Mouse (Mus musculus) hindbrain, embryonic 12.5 days (tissue): ENCODE measurements around the gene Nras. TPM values are rescaled to one million over a fixed set of nuclear protein-coding genes. Genes with fewer than 3 reads are reported as not detected.

Experiments
- ATAC-seq: fragments of 200-750 bp; cut with Nextera tagmentation; 2 replicates; pipeline ENCODE4 v1.8.0; 2017; ENCODE audit warnings: moderate TSS enrichment; ENCODE audit not compliant: low FRiP score
- H3K27ac ChIP-seq: fragments of 300-500 bp; sonication (generic); 2 replicates; pipeline ENCODE4 v1.5.1; 2016; ENCODE audit warnings: mild to moderate bottlenecking
- H3K27me3 ChIP-seq: fragments of 300-500 bp; sonication (generic); 2 replicates; pipeline ENCODE4 v1.6.1; 2016; ENCODE audit warnings: mild to moderate bottlenecking
- H3K36me3 ChIP-seq: fragments of 300-500 bp; sonication (generic); 2 replicates; pipeline ENCODE4 v1.6.1; 2016; ENCODE audit warnings: mild to moderate bottlenecking
- H3K4me1 ChIP-seq: fragments of 300-500 bp; sonication (generic); 2 replicates; pipeline ENCODE4 v1.6.1; 2016
- H3K4me2 ChIP-seq: fragments of 300-500 bp; sonication (generic); replicated peaks from 2 replicates; pipeline ENCODE4 v1.6.1; 2016; ENCODE audit warnings: mild to moderate bottlenecking
- H3K4me3 ChIP-seq: fragments of 300-500 bp; sonication (generic); 2 replicates; pipeline ENCODE4 v1.5.1; 2016; ENCODE audit warnings: mild to moderate bottlenecking
- H3K9ac ChIP-seq: fragments of 300-500 bp; sonication (generic); 2 replicates; pipeline ENCODE4 v1.6.1; 2016; ENCODE audit warnings: mild to moderate bottlenecking, moderate library complexity
- H3K9me3 ChIP-seq: fragments of 300-500 bp; sonication (generic); replicated peaks from 2 replicates; pipeline ENCODE4 v1.6.1; 2016; ENCODE audit warnings: mild to moderate bottlenecking
- WGBS: fragments of 180-500 bp; shearing (Covaris S2); methylation state at CpG from one replicate; pipeline ENCODE4 v1.1.7; 2016; 5-methylcytosine and 5-hydroxymethylcytosine counted together
- polyA plus RNA-seq: library from polyadenylated mRNA; unstranded; fragments of >200 nt; fragmentation: Nextera tagmentation; extraction: Ambion mirVana; gene quantifications from 2 replicates; pipeline ENCODE4 v1.2.1, GENCODE M21; 2016

Gene Nras
- polyA plus RNA-seq: 124 and 127 TPM in 2 replicates

- H3K27me3 ChIP-seq: no peaks in the 10 kb centered on the region
- peak; percentile 98 for ATAC-seq
- 4% methylated on average over 45 of the region's 46 CpGs for WGBS
- H3K4me2 ChIP-seq: peak within 1 kb of the TSS; percentile 65
- peak within 1 kb of the TSS; percentile 76 for H3K4me3 ChIP-seq
- H3K36me3 ChIP-seq: peaks cover 63% of the 10 kb centered on the region
- H3K27ac ChIP-seq: peak within 1 kb of the TSS; percentile 94
- peaks cover 9% of the 10 kb centered on the region for H3K4me1 ChIP-seq
- H3K9me3 ChIP-seq: no peaks in the 10 kb centered on the region
- H3K9ac ChIP-seq: peak within 1 kb of the TSS; percentile 91
Observed at GRCm38 (mm10) chr3:103058207-103059157, at the start of gene Nras. Gene Nras (plus strand): TSS chr3:103058285.

GRCm38 (mm10) chr3:103017350-103017749 is 40.7 kb upstream of the Nras start:
- no peaks in the 10 kb centered on the region for H3K9me3 ChIP-seq
- 86% methylated on average over 2 of the region's 2 CpGs for WGBS
- H3K4me3 ChIP-seq: no peak overlapping the region
- H3K27ac ChIP-seq: no peak overlapping the region
- H3K4me1 ChIP-seq: peaks cover 10% of the 10 kb centered on the region; the same call in 1 of the 2 replicates
- H3K4me2 ChIP-seq: no peak overlapping the region
- no peaks in the 10 kb centered on the region for H3K36me3 ChIP-seq
- ATAC-seq: no peak
- no peak overlapping the region for H3K9ac ChIP-seq
- no peaks in the 10 kb centered on the region for H3K27me3 ChIP-seq

- Histone ChIP-seq H3K9me3 (no peaks in the 10 kb centered on the region), H3K9ac (no peak overlapping the region), H3K27ac (no peak overlapping the region), H3K4me2 (peak overlapping the region; percentile 68; the same call in 1 of the 2 replicates), H3K4me1 (peaks cover 17% of the 10 kb centered on the region), H3K4me3 (no peak overlapping the region), H3K36me3 (no peaks in the 10 kb centered on the region), H3K27me3 (no peaks in the 10 kb centered on the region)
- 90% methylated on average over 2 of the region's 2 CpGs for WGBS
- no peak for ATAC-seq
Observed at GRCm38 (mm10) chr3:103019462-103019861, 38.6 kb upstream of the Nras start.

GRCm38 (mm10) chr3:103020249-103020942 is 37.7 kb upstream of the Nras start, which contains the start of gene Csde1:
Gene Csde1 (plus strand): TSS chr3:103020426.
- Histone ChIP-seq H3K4me3 (peak within 1 kb of the TSS; percentile 73), H3K9ac (peak within 1 kb of the TSS; percentile 92), H3K4me2 (peak within 1 kb of the TSS; percentile 68), H3K27ac (peak within 1 kb of the TSS; percentile 95), H3K27me3 (no peaks in the 10 kb centered on the region), H3K36me3 (no peaks in the 10 kb centered on the region), H3K4me1 (peaks cover 17% of the 10 kb centered on the region), H3K9me3 (no peaks in the 10 kb centered on the region)
- peak; percentile 96 for ATAC-seq
- under 1% methylated on average over 55 of the region's 55 CpGs for WGBS

- Histone ChIP-seq H3K4me3 (peak overlapping the region; percentile 73), H3K9me3 (no peaks in the 10 kb centered on the region), H3K4me1 (peaks cover 17% of the 10 kb centered on the region), H3K36me3 (no peaks in the 10 kb centered on the region), H3K27me3 (no peaks in the 10 kb centered on the region), H3K9ac (peak overlapping the region; percentile 92), H3K27ac (peak overlapping the region; percentile 95), H3K4me2 (peak overlapping the region; percentile 68)
- ATAC-seq: peak; percentile 97
- under 1% methylated on average over 35 of the region's 37 CpGs for WGBS
Observed at GRCm38 (mm10) chr3:103020943-103021638, 37.0 kb upstream of the Nras start.

GRCm38 (mm10) chr3:103026174-103026573 is 31.9 kb upstream of the Nras start:
- Histone ChIP-seq H3K9ac (no peak overlapping the region), H3K4me2 (no peak overlapping the region), H3K36me3 (peaks cover 25% of the 10 kb centered on the region), H3K4me1 (peaks cover 13% of the 10 kb centered on the region), H3K4me3 (no peak overlapping the region), H3K27ac (no peak overlapping the region), H3K9me3 (no peaks in the 10 kb centered on the region), H3K27me3 (no peaks in the 10 kb centered on the region)
- WGBS: 97% methylated on average over 1 of the region's 1 CpGs
- ATAC-seq: no peak

GRCm38 (mm10) chr3:103040285-103040684 is 17.8 kb upstream of the Nras start:
- no peaks in the 10 kb centered on the region for H3K4me1 ChIP-seq
- H3K9ac ChIP-seq: no peak overlapping the region
- 96% methylated on average over 6 of the region's 6 CpGs for WGBS
- H3K4me2 ChIP-seq: no peak overlapping the region
- no peak overlapping the region for H3K27ac ChIP-seq
- no peak overlapping the region for H3K4me3 ChIP-seq
- H3K9me3 ChIP-seq: no peaks in the 10 kb centered on the region
- H3K36me3 ChIP-seq: peaks cover 42% of the 10 kb centered on the region
- no peaks in the 10 kb centered on the region for H3K27me3 ChIP-seq
- ATAC-seq: no peak

GRCm38 (mm10) chr3:103040861-103041379 is 17.2 kb upstream of the Nras start:
- peaks cover 46% of the 10 kb centered on the region for H3K36me3 ChIP-seq
- no peaks in the 10 kb centered on the region for H3K9me3 ChIP-seq
- H3K27me3 ChIP-seq: no peaks in the 10 kb centered on the region
- H3K9ac ChIP-seq: no peak overlapping the region
- H3K4me1 ChIP-seq: no peaks in the 10 kb centered on the region
- 93% methylated on average over 1 of the region's 1 CpGs for WGBS
- no peak overlapping the region for H3K4me2 ChIP-seq
- no peak for ATAC-seq
- H3K27ac ChIP-seq: no peak overlapping the region
- no peak overlapping the region for H3K4me3 ChIP-seq

GRCm38 (mm10) chr3:103056016-103056595 is 2.0 kb upstream of the Nras start:
- H3K27me3 ChIP-seq: no peaks in the 10 kb centered on the region
- no peak overlapping the region for H3K4me2 ChIP-seq
- H3K9me3 ChIP-seq: no peaks in the 10 kb centered on the region
- H3K4me3 ChIP-seq: no peak overlapping the region
- peaks cover 60% of the 10 kb centered on the region for H3K36me3 ChIP-seq
- ATAC-seq: no peak
- no peak overlapping the region for H3K27ac ChIP-seq
- no peak overlapping the region for H3K9ac ChIP-seq
- 89% methylated on average over 5 of the region's 5 CpGs for WGBS
- peaks cover 9% of the 10 kb centered on the region for H3K4me1 ChIP-seq

GRCm38 (mm10) chr3:103057752-103058151 is 333 bp upstream of the Nras start:
- Histone ChIP-seq H3K27ac (peak overlapping the region; percentile 94), H3K9me3 (no peaks in the 10 kb centered on the region), H3K4me1 (peaks cover 9% of the 10 kb centered on the region), H3K4me2 (peak overlapping the region; percentile 65), H3K4me3 (peak overlapping the region; percentile 76), H3K9ac (peak overlapping the region; percentile 91; the same call in 1 of the 2 replicates), H3K27me3 (no peaks in the 10 kb centered on the region), H3K36me3 (peaks cover 61% of the 10 kb centered on the region)
- peak; percentile 77 for ATAC-seq
- WGBS: 2% methylated on average over 10 of the region's 10 CpGs

- H3K36me3 ChIP-seq: peaks cover 62% of the 10 kb centered on the region
- no peak overlapping the region for H3K4me3 ChIP-seq
- H3K4me2 ChIP-seq: no peak overlapping the region
- no peaks in the 10 kb centered on the region for H3K9me3 ChIP-seq
- no peaks in the 10 kb centered on the region for H3K27me3 ChIP-seq
- 95% methylated on average over 8 of the region's 8 CpGs for WGBS
- ATAC-seq: no peak
- no peak overlapping the region for H3K27ac ChIP-seq
- H3K9ac ChIP-seq: no peak overlapping the region
- H3K4me1 ChIP-seq: no peaks in the 10 kb centered on the region
Observed at GRCm38 (mm10) chr3:103066927-103067326, 8.8 kb downstream of the Nras start.
